Mouse (Mus musculus): ENCODE data around the gene Cacna2d2.

DNA sequence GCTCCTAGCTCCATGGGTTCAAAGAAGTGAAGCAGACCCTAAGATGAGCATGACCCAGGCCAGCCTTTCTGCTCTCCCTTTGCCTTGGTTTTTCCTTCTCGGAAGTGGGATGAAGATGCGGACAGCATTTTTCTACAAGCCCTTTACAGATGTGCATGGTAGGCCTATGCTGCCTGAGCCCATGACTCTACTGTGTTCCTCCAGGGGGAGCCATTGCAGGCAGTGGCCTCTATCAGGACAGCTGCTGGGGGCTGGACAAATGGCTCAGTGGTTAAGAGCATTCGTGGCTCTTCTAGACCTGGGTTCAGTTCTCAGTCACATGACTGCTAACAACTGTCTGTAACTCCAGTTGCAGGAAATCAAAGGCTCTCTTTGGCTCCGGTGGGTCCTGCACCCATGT is 83.4 kb downstream of the Cacna2d2 start:
- TF ChIP-seq POLR2A (IDR thresholded peaks at IDR 0.05; ENCODE audit: borderline replicate concordance, low read depth, low read length), result no peak
- TF ChIP-seq CTCF (IDR thresholded peaks at IDR 0.05; ENCODE audit: low read depth, low read length), result no peak; the same call in 1 of the 2 replicates
